Mouse (Mus musculus): ENCODE data around the gene Gtf2h3. TPM values are rescaled to one million over a fixed set of nuclear protein-coding genes. Genes with fewer than 3 reads are reported as not detected.
A peak's percentile ranks its signal among the peaks of the same experiment; 100 is the strongest.
"Not testable (repeated sequence)": the region's sequence is repeated elsewhere in the genome, so short reads cannot be mapped to it uniquely, and the experiment has no call there.

Gene Gtf2h3
- polyA plus RNA-seq, 2 experiments: 62.6 to 86.9 TPM

DNA sequence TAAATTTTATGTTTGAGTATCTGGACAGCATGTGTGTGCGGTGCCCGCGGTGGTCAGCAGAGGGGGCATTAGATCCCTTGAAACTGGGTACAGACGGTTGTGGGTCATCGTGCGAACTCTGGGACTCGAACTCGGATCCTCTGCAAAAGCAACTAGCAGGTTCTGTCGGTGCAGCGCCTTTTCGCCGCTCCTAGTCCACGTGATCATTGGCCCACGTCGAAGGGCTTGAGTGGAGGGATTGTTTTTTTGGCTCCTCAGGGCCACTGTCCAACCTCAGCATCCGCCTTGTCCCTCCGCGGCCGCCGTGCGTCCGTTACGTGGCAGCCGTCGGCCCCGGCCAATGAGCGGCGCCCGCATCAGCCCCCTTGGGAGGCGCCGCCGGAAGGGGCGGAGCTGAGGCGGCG is 38.6 kb upstream of the Gtf2h3 start, which contains the start of gene Tmed2:
Gene Tmed2 (plus strand): TSS at position 313 of the 404 bp plus-strand sequence.
- Histone ChIP-seq H3K27me3 (ENCODE audit: control insufficient read depth, insufficient read depth, low read length) (no peaks in the 10 kb centered on the region), H3K4me1 (ENCODE audit: control insufficient read depth, insufficient read depth, low read length) (peaks cover 7% of the 10 kb centered on the region), H3K4me3 (replicated peaks; ENCODE audit: low read length) (peak within 1 kb of the TSS; percentile 90), H3K36me3 (ENCODE audit: control insufficient read depth, insufficient read depth, low read length) (peaks cover 33% of the 10 kb centered on the region), H3K4me2 (replicated peaks; ENCODE audit: low read depth, low read length, severe bottlenecking) (peak within 1 kb of the TSS; percentile 76), H3K9ac (ENCODE audit: low read depth, low read length, severe bottlenecking) (peak within 1 kb of the TSS; percentile 92), H3K9me3 (ENCODE audit: control insufficient read depth, low read length) (no peaks in the 10 kb centered on the region), H3K27ac (replicated peaks; ENCODE audit: low read depth, low read length) (peak within 1 kb of the TSS; percentile 86)
- TF ChIP-seq POLR2A (IDR thresholded peaks at IDR 0.05; ENCODE audit: borderline replicate concordance, extremely low read depth, insufficient read depth, insufficient read length): no peak
- ATAC-seq (ENCODE audit: low FRiP score, low read depth) (peak; percentile 99), DNase-seq (ENCODE audit: low spot score) (peak; percentile 97)
- WGBS: under 1% methylated on average over 29 of the region's 35 CpGs

DNA sequence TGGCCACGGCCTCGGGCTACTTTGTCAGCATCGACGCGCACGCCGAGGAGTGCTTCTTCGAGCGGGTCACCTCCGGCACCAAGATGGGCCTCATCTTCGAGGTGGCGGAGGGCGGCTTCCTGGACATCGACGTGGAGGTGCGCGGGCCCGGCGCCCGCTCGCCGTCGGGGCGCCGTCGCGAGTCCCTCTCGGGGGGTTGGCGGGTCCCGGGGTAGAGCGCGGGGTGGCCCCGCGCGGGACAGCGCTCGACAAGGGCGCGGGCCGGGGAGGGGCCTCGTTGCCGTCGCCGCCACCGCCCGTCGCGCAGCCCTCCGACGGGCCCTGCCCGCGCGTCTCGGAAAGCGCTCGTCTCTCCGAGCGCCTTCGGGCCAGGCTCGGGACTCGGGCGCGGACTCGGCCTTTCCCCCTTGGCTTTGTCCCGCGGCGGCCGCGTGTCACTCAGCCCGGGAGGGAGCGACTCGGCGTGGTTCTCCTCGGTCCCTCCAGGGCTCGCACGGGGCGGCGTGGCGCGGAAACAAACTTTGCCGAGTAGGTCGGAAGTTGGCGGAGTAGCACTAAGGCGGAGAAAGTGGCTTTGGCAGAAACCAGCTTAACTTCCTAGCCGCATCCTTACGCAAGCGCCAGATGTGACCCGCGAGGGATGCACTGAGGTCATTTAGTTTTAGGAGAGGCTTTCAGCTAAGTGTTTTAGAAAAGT is 37.9 kb upstream of the Gtf2h3 start:
- peak overlapping the region; percentile 86 for H3K27ac ChIP-seq (replicated peaks; ENCODE audit: low read depth, low read length)
- under 1% methylated on average over 30 of the region's 89 CpGs for WGBS
- H3K4me3 ChIP-seq (replicated peaks; ENCODE audit: low read length): peak overlapping the region; percentile 90
- peaks cover 7% of the 10 kb centered on the region for H3K4me1 ChIP-seq (ENCODE audit: control insufficient read depth, insufficient read depth, low read length)
- TF ChIP-seq POLR2A (IDR thresholded peaks at IDR 0.05; ENCODE audit: borderline replicate concordance, extremely low read depth, insufficient read depth, insufficient read length): no peak
- peak; percentile 35 for ATAC-seq (ENCODE audit: low FRiP score, low read depth)
- H3K36me3 ChIP-seq (ENCODE audit: control insufficient read depth, insufficient read depth, low read length): peaks cover 39% of the 10 kb centered on the region
- peak overlapping the region; percentile 76 for H3K4me2 ChIP-seq (replicated peaks; ENCODE audit: low read depth, low read length, severe bottlenecking)
- no peaks in the 10 kb centered on the region for H3K27me3 ChIP-seq (ENCODE audit: control insufficient read depth, insufficient read depth, low read length)
- DNase-seq (ENCODE audit: low spot score): peak; percentile 29
- no peaks in the 10 kb centered on the region for H3K9me3 ChIP-seq (ENCODE audit: control insufficient read depth, low read length)
- peak overlapping the region; percentile 92 for H3K9ac ChIP-seq (ENCODE audit: low read depth, low read length, severe bottlenecking)

- no peak for TF ChIP-seq POLR2A (IDR thresholded peaks at IDR 0.05; ENCODE audit: borderline replicate concordance, extremely low read depth, insufficient read depth, insufficient read length)
- Histone ChIP-seq H3K27ac (replicated peaks; ENCODE audit: low read depth, low read length) (no peak overlapping the region), H3K36me3 (ENCODE audit: control insufficient read depth, insufficient read depth, low read length) (peaks cover 45% of the 10 kb centered on the region), H3K4me1 (ENCODE audit: control insufficient read depth, insufficient read depth, low read length) (peaks cover 7% of the 10 kb centered on the region), H3K4me2 (replicated peaks; ENCODE audit: low read depth, low read length, severe bottlenecking) (peak overlapping the region; percentile 76), H3K4me3 (replicated peaks; ENCODE audit: low read length) (peak overlapping the region; percentile 90), H3K27me3 (ENCODE audit: control insufficient read depth, insufficient read depth, low read length) (no peaks in the 10 kb centered on the region), H3K9ac (ENCODE audit: low read depth, low read length, severe bottlenecking) (peak overlapping the region; percentile 92), H3K9me3 (ENCODE audit: control insufficient read depth, low read length) (no peaks in the 10 kb centered on the region)
- 8% methylated on average over 8 of the region's 8 CpGs for WGBS
- ATAC-seq (ENCODE audit: low FRiP score, low read depth) (no peak), DNase-seq (ENCODE audit: low spot score) (no peak)
Observed at GRCm38 (mm10) chr5:124541602-124541973, 37.4 kb upstream of the Gtf2h3 start.

DNA sequence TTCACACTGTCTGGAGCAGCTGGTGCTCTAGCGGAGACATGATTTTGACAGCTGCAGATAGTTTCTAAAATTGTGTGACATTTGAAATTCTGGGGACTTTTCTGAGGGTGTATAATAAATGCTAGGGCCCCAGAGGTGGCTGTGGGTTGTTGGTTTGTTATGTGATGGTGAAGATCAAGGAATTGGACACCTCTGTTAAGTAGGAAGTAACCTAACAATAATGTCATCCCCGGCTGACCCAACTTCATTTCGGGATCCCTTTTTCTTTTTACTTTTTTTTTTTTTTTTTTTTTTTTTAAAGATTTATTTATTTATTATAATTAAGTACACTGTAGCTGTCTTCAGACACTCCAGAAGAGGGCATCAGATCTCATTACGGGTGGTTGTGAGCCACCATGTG is 28.2 kb upstream of the Gtf2h3 start:
- H3K27ac ChIP-seq (replicated peaks; ENCODE audit: low read depth, low read length); DNase-seq (ENCODE audit: low spot score); H3K27me3 ChIP-seq (ENCODE audit: control insufficient read depth, insufficient read depth, low read length); H3K4me2 ChIP-seq (replicated peaks; ENCODE audit: low read depth, low read length, severe bottlenecking); H3K4me3 ChIP-seq (replicated peaks; ENCODE audit: low read length); ATAC-seq (ENCODE audit: low FRiP score, low read depth); H3K9ac ChIP-seq (ENCODE audit: low read depth, low read length, severe bottlenecking); H3K4me1 ChIP-seq (ENCODE audit: control insufficient read depth, insufficient read depth, low read length); H3K9me3 ChIP-seq (ENCODE audit: control insufficient read depth, low read length): not testable (repeated sequence)
- H3K36me3 ChIP-seq (ENCODE audit: control insufficient read depth, insufficient read depth, low read length): peaks cover 49% of the 10 kb centered on the region
- 79% methylated on average over 4 of the region's 4 CpGs for WGBS

- not testable (repeated sequence) for H3K27ac ChIP-seq (replicated peaks; ENCODE audit: low read depth, low read length); H3K4me1 ChIP-seq (ENCODE audit: control insufficient read depth, insufficient read depth, low read length); ATAC-seq (ENCODE audit: low FRiP score, low read depth); H3K9me3 ChIP-seq (ENCODE audit: control insufficient read depth, low read length); DNase-seq (ENCODE audit: low spot score); H3K27me3 ChIP-seq (ENCODE audit: control insufficient read depth, insufficient read depth, low read length)
- peak overlapping the region; percentile 70; the same call in 1 of the 2 replicates for H3K9ac ChIP-seq (ENCODE audit: low read depth, low read length, severe bottlenecking)
- peak overlapping the region; percentile 68 for H3K4me2 ChIP-seq (replicated peaks; ENCODE audit: low read depth, low read length, severe bottlenecking)
- peaks cover 46% of the 10 kb centered on the region for H3K36me3 ChIP-seq (ENCODE audit: control insufficient read depth, insufficient read depth, low read length)
- WGBS: 33% methylated on average over 5 of the region's 5 CpGs
- H3K4me3 ChIP-seq (replicated peaks; ENCODE audit: low read length): peak overlapping the region; percentile 84
Observed at GRCm38 (mm10) chr5:124551349-124552093, 27.4 kb upstream of the Gtf2h3 start.

All from limb, embryonic 14.5 days (tissue).